Mouse (Mus musculus): ENCODE results near the gene Krtcap2.

- no peak for TF ChIP-seq CTCF (IDR thresholded peaks at IDR 0.05; ENCODE audit: control insufficient read depth, insufficient read depth, insufficient read length)
- no peak for TF ChIP-seq CEBPB (IDR thresholded peaks at IDR 0.05; ENCODE audit: low read depth)
- no peak for TF ChIP-seq MYOD1 (IDR thresholded peaks at IDR 0.05; ENCODE audit: control insufficient read depth, insufficient read length, low read depth)
- no peak for TF ChIP-seq MAX (IDR thresholded peaks at IDR 0.05)
- TF ChIP-seq FOSL1 (IDR thresholded peaks at IDR 0.05; ENCODE audit: insufficient read depth, low read length, poor library complexity, severe bottlenecking), result no peak
- no peak for TF ChIP-seq MYOG (IDR thresholded peaks at IDR 0.05; ENCODE audit: control insufficient read depth, extremely low read depth, insufficient read length)
- TF ChIP-seq USF1 (IDR thresholded peaks at IDR 0.05; ENCODE audit: low read depth), result no peak
These were observed 16.5 kb upstream of the Krtcap2 start for GRCm38 (mm10) chr3:89229276-89229675.
